Mouse (Mus musculus) heart, embryonic 16.5 days (tissue): Measurements from ENCODE around the gene Clhc1. TPM values are rescaled to one million over a fixed set of nuclear protein-coding genes. Genes with fewer than 3 reads are reported as not detected.

ENCODE experiments used
- ATAC-seq: fragments of 200-750 bp; cut with Nextera tagmentation; replicated peaks from 2 replicates; pipeline ENCODE4 v1.8.0; 2017; ENCODE audit warnings: moderate number of reproducible peaks; ENCODE audit not compliant: insufficient read depth, low FRiP score; ENCODE audit errors: extremely low read depth
- H3K27ac ChIP-seq: fragments of 300-500 bp; sonication (generic); 2 replicates; pipeline ENCODE4 v1.5.1; 2014; ENCODE audit warnings: mild to moderate bottlenecking, low read length, control low read depth, moderate library complexity
- H3K27me3 ChIP-seq: fragments of 300-500 bp; sonication (generic); 2 replicates; pipeline ENCODE4 v1.6.1; 2014; ENCODE audit warnings: low read length, mixed read lengths; ENCODE audit not compliant: control insufficient read depth, insufficient read depth
- H3K36me3 ChIP-seq: fragments of 300-500 bp; sonication (generic); 2 replicates; pipeline ENCODE4 v1.6.1; 2014; ENCODE audit not compliant: control insufficient read depth, insufficient read depth
- H3K4me1 ChIP-seq: fragments of 300-500 bp; sonication (generic); 2 replicates; pipeline ENCODE4 v1.6.1; 2014; ENCODE audit warnings: low read length, mixed read lengths; ENCODE audit not compliant: control insufficient read depth, insufficient read depth
- H3K4me2 ChIP-seq: fragments of 300-500 bp; sonication (generic); 2 replicates; pipeline ENCODE4 v1.6.1; 2014; ENCODE audit warnings: low read depth, mild to moderate bottlenecking, control low read depth, low read length
- H3K4me3 ChIP-seq: fragments of 300-500 bp; sonication (generic); 2 replicates; pipeline ENCODE4 v1.5.1; 2014; ENCODE audit warnings: mild to moderate bottlenecking, control low read depth, low read length
- H3K9ac ChIP-seq: fragments of 300-500 bp; sonication (generic); 2 replicates; pipeline ENCODE4 v1.6.1; 2014; ENCODE audit warnings: low read length, control low read depth
- H3K9me3 ChIP-seq: fragments of 300-500 bp; sonication (generic); replicated peaks from 2 replicates; pipeline ENCODE4 v1.6.1; 2016; ENCODE audit warnings: low read length; ENCODE audit not compliant: control insufficient read depth
- WGBS: fragments of 180-500 bp; shearing (Covaris S2); extraction: QIAGEN DNeasy Blood & Tissue Kit; methylation state at CpG from one replicate; pipeline ENCODE4 v1.1.7; 2014; 5-methylcytosine and 5-hydroxymethylcytosine counted together
- polyA plus RNA-seq: library from polyadenylated mRNA; unstranded; fragments of >200 nt; fragmentation: Nextera tagmentation; extraction: Ambion mirVana; gene quantifications from 2 replicates; pipeline ENCODE4 v1.2.1, GENCODE M21; 2015

Gene Clhc1
- polyA plus RNA-seq, 1 experiment from 2014 or later = 0.14 TPM

DNA sequence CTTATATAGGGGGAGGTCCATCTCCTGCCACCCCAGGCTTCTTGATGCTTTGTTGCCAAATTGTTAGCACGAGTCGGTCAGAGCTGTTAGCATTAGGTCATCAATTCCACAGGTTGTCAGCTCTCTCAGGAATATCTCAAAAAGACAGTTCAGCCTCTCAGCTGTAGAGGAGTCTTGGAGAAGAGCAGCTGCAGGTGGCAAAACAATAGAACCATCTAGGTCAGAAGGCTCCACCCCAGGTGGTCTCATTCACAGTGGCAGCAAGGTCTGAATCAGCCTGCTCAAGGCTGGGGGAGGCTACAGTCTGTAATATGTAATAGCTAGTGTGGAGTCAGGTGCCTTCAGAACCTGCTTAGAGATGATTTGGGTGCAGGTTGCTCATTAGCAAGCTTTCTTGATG lies 55.8 kb downstream of the Clhc1 start:
- 63% methylated on average over 2 of the region's 2 CpGs for WGBS
- no peak overlapping the region for H3K27ac ChIP-seq
- H3K36me3 ChIP-seq = no peaks in the 10 kb centered on the region
- 0 out of 2 replicates have a peak, but pooled peaks cover 2% of the 10 kb centered on the region for H3K9me3 ChIP-seq
- H3K4me1 ChIP-seq = no peaks in the 10 kb centered on the region
- no peak for ATAC-seq
- no peaks in the 10 kb centered on the region for H3K27me3 ChIP-seq
- H3K4me2 ChIP-seq = no peak overlapping the region
- no peak overlapping the region for H3K4me3 ChIP-seq
- no peak overlapping the region for H3K9ac ChIP-seq

DNA sequence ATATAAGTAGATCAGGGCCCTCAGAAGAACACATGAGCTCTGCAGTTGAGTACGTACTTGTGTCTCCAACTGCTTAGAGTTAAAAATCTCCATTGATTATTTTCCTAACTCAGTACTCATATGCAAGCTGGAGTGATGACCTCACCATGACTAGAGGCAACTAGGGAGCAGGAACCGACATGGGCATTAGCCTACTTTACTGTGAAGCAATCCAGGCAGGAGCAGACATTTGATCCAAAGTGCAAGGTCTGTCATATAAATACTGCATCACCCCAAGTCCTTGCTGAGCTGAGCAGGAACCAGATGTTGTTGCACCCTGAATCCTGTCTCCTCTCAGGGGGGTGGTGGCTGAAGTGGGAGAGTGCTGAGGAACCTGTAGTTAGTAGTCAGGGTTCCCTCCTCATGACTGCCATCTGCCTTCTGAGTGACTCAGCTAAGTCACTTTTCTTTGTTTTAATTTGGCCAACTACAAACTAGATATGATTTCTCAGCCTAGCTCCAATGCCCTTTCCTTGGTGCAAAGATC lies 59.8 kb downstream of the Clhc1 start:
- 77% methylated on average over 2 of the region's 2 CpGs for WGBS
- no peak for ATAC-seq
- Histone ChIP-seq H3K4me3 (no peak overlapping the region), H3K27ac (no peak overlapping the region), H3K4me1 (peaks cover 3% of the 10 kb centered on the region; the same call in 1 of the 2 replicates), H3K9ac (no peak overlapping the region), H3K27me3 (no peaks in the 10 kb centered on the region), H3K36me3 (no peaks in the 10 kb centered on the region), H3K9me3 (0 out of 2 replicates have a peak, but pooled peaks cover 2% of the 10 kb centered on the region), H3K4me2 (no peak overlapping the region)

DNA sequence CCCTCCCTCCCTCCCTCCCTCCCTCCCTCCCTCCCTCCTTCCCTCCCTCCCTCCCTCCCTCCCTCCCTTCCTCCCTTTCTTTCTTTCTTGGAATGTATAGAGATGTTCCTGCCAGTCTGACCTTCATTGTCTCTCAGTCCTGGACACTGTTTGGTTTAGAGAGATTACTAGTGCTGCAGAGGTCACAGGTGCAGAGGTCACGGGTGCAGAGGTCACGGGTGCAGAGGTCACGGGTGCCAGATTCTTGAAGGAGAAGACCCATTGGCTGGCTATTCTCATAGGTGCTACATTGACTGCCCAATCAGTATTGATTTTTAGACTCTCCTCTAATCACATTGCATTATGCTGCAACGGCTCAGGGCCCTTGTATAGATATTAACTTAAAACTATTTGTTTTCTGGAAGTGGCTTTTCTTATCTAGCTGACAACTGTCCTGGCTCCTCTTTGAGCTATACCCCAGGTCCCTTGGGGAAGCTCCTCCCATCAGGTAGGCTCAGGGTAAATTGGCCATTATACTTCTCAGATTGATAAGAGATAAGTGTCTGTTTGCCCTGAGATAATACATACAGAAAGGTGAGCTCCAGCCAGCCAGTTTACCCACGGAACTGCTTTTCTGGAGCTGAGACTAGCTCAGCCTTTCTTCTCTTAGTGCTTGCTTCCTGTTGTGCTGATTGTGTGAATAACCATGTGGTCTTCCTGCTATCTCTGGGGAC lies 62.2 kb downstream of the Clhc1 start:
- H3K9me3 ChIP-seq = 0 out of 2 replicates have a peak, but pooled peaks cover 2% of the 10 kb centered on the region
- ATAC-seq = no peak
- H3K4me1 ChIP-seq = peaks cover 3% of the 10 kb centered on the region; the same call in 1 of the 2 replicates
- no peak overlapping the region for H3K4me2 ChIP-seq
- H3K27ac ChIP-seq = no peak overlapping the region
- H3K27me3 ChIP-seq = no peaks in the 10 kb centered on the region
- no peak overlapping the region for H3K9ac ChIP-seq
- H3K4me3 ChIP-seq = no peak overlapping the region
- 65% methylated on average over 5 of the region's 5 CpGs for WGBS
- no peaks in the 10 kb centered on the region for H3K36me3 ChIP-seq

DNA sequence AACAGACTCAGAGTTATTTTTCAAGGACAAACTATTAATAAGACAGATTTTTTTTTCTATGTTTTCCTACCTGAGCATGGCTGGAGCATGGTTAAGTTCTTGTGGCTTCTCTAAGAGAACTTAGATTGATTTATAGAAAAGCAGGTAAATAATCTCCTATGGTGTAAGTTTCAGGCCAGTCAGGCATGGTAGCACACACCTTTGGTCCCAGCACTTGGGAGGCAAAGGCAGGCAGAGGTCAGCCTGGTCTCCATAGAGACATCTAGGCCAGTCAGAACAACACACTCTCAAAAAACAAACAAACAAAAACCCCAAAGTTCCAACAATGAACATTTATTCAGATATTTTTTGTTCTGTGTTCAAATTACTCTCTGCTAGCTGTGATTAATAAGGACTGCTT lies 64.3 kb downstream of the Clhc1 start:
- H3K27me3 ChIP-seq = no peaks in the 10 kb centered on the region
- H3K4me3 ChIP-seq = no peak overlapping the region
- H3K9me3 ChIP-seq = 0 out of 2 replicates have a peak, but pooled peaks cover 2% of the 10 kb centered on the region
- H3K36me3 ChIP-seq = no peaks in the 10 kb centered on the region
- no peak for ATAC-seq
- peaks cover 3% of the 10 kb centered on the region; the same call in 1 of the 2 replicates for H3K4me1 ChIP-seq
- H3K4me2 ChIP-seq = no peak overlapping the region
- H3K27ac ChIP-seq = no peak overlapping the region
- H3K9ac ChIP-seq = no peak overlapping the region

DNA sequence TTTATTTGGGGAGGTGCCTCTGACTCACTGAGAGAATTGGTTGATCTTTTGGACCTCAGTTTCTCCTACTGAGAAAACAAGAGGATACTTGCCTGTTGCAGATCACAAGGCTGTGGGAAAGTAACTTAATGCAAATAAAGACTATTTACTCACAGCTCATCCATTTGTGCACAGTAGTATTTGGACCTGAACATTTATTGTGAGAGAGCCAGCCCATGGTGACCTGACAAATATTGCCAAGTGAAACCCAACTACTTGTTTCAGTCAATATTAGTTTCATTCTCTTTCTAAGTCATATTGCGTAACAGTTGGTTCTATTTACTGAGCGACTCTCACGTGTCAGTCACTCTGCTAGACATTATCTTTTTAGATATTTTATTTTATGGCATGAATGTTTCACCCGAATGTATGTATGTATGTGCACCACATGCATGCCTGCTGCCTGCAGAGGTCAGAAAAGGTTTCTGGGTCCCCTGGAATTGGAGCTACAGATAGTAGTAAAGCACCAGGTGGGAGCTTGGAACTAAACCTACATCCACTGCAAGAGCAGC lies 65.5 kb downstream of the Clhc1 start:
- Histone ChIP-seq H3K4me3 (no peak overlapping the region), H3K4me2 (no peak overlapping the region), H3K9me3 (no peaks in the 10 kb centered on the region), H3K9ac (no peak overlapping the region), H3K4me1 (peaks cover 3% of the 10 kb centered on the region; the same call in 1 of the 2 replicates), H3K27ac (no peak overlapping the region), H3K36me3 (no peaks in the 10 kb centered on the region), H3K27me3 (no peaks in the 10 kb centered on the region)
- WGBS = 82% methylated on average over 4 of the region's 4 CpGs
- ATAC-seq = no peak

DNA sequence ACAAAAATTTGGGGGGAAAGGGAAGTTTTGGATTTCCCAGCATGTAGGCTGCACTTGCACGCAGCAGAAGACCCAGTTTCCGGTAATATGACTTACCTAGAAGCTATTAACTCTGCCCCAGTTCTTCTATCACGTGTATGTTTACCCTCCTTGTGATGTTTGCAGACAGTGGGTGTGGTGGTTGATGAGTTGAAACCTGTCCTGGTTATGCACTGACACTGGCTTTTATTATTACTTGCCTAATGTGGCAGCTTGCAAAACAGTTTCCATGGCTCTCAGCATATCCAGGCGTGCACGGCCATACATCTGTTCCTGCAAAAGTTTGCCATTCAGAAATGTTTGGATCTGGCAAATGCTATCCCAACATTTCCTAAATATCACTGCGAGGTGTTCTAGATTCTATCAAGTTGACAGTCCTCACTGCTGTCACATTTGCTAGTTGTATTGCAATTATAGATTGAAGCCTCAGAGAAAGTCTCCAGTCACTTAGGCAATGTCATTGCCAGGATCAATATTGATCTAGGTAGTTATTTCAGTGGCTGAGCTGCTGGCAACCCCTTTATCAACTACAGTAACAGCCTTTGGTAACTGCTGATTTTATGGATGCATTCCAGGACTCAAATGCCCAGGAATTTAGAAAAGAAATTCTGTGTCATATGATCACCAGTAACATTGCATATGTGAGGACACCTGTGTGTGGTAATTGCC lies 66.6 kb downstream of the Clhc1 start:
- no peak for ATAC-seq
- H3K4me2 ChIP-seq = no peak overlapping the region
- H3K9me3 ChIP-seq = no peaks in the 10 kb centered on the region
- no peak overlapping the region for H3K4me3 ChIP-seq
- H3K36me3 ChIP-seq = no peaks in the 10 kb centered on the region
- H3K27me3 ChIP-seq = no peaks in the 10 kb centered on the region
- H3K9ac ChIP-seq = no peak overlapping the region
- no peak overlapping the region for H3K27ac ChIP-seq
- 82% methylated on average over 6 of the region's 6 CpGs for WGBS
- H3K4me1 ChIP-seq = peaks cover 3% of the 10 kb centered on the region; the same call in 1 of the 2 replicates

DNA sequence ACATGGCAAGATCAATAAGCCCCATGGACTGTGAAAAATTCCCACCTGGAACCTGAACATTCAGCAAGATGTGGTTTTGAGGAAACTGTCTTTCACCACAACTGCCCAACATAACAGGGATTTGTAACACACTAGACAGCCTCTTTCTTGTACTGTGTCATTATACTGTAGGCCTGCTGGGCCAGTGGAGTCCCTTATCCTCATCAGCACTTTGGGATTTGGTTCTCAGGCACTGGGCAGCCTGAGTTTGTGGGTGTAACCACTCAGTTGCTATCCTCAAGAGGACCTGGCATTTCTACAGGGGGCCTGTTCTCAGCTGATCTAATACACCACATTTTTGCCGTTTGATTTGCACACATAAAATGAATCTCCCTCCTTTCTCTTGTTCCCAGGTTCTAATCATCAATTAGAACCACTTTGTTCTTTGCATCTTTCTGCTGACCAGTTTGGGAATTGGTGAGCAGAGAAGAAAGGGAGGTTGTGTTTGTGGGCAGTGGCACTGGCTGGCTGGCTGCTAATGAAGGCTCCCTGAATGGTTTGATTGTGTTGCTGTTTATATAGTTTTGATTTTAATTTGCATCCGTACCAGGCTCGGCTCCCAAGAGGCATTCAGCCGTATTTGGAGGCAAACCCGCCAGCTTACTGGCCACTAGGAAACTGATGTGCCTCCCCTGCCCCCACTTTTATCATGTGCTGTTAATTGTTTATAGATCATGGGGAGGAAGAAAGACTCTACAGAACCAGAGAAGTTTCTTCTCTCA lies 74.5 kb downstream of the Clhc1 start:
- no peak overlapping the region for H3K9ac ChIP-seq
- no peak overlapping the region for H3K4me2 ChIP-seq
- ATAC-seq = no peak
- H3K4me3 ChIP-seq = no peak overlapping the region
- H3K9me3 ChIP-seq = no peaks in the 10 kb centered on the region
- H3K27me3 ChIP-seq = no peaks in the 10 kb centered on the region
- H3K4me1 ChIP-seq = peaks cover 8% of the 10 kb centered on the region
- no peaks in the 10 kb centered on the region for H3K36me3 ChIP-seq
- H3K27ac ChIP-seq = no peak overlapping the region
- 82% methylated on average over 5 of the region's 5 CpGs for WGBS

DNA sequence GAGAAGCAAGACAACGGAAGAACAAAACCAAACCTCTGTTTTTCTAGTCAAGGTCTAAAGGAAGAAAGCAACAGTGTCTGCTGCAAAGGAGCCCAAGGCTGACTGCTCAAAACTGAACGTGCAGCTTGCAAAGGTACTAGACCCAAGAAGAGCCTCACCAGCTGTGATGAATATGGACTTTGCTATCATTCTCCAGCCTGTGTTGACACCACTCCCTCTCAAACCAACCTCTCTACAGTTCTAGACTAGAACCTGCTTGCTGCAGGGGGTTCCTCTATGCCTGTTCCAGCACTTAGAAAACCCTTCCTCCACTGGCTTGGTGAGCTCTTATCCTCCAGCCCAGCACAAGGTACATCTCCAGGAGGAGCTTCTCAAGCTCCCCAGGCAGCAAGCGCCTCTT lies 75.6 kb downstream of the Clhc1 start:
- ATAC-seq = no peak
- no peak overlapping the region for H3K4me2 ChIP-seq
- H3K9me3 ChIP-seq = no peaks in the 10 kb centered on the region
- 76% methylated on average over 3 of the region's 3 CpGs for WGBS
- H3K27ac ChIP-seq = no peak overlapping the region
- H3K36me3 ChIP-seq = no peaks in the 10 kb centered on the region
- H3K4me3 ChIP-seq = no peak overlapping the region
- H3K4me1 ChIP-seq = peaks cover 8% of the 10 kb centered on the region
- H3K27me3 ChIP-seq = no peaks in the 10 kb centered on the region
- no peak overlapping the region for H3K9ac ChIP-seq
